Mouse (Mus musculus) stomach, postnatal 0 days (tissue): Measurements from ENCODE around the gene Lama5.

Source experiments
- CTCF ChIP-seq: IDR thresholded peaks from 2 replicates; pipeline ENCODE4 v1.5.1; 2016; ENCODE audit warnings: antibody characterized with exemption, low read depth, mild to moderate bottlenecking, moderate library complexity
- EP300 ChIP-seq: optimal IDR thresholded peaks from 2 replicates; pipeline ENCODE3; 2016; ENCODE audit warnings: antibody characterized with exemption

DNA sequence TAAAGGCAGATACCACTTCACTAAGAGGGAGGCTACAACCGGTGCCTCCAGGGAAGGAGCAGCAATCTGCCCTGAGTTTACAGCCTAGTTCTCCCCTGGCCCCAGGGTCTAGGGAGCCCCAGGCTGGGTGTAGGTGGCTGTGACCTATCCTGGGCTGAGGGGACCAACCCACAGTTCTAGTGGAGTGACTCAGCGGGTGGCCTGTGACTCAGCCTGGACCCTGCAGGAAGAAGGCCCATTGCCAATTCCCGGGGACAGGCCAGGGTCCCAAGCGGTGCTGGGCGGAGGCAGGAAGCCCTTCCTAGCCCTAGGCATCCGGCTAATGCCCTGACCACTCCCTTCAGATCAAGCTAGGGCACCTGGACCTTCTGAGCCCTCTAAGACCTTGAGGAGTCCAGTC, 9.7 kb downstream of the Lama5 start:
- TF ChIP-seq CTCF (no peak), EP300 (no peak)
